Mouse (Mus musculus): Measurements from ENCODE around the gene Urb1. TPM values are rescaled to one million over a fixed set of nuclear protein-coding genes. Genes with fewer than 3 reads are reported as not detected.

The Urb1 gene
- polyA plus RNA-seq, 1 experiment from 2014 or later: 8.1 TPM

DNA sequence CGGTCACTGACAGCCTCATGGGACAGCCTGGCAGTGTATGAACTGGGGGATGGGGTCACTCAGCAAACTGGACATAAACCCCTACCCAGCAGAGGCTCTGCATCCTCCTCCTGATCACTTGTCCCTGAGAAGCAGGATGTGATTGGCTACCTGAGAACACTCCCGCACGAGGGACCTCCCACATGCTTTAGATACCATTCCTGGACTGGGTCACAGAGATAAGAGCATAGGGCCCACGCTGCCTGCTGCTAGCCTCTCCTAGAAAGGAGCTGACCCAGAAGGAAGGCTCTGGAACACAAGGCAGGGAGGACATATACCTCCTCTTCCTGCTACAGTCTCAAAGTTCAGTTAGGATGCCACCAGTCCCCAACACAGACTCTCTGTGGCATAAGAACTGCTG is 49.7 kb downstream of the Urb1 start:
- 0 out of 2 replicates have a peak, but pooled peaks have one; percentile 20 for ATAC-seq (ENCODE audit: low read depth)
- Histone ChIP-seq H3K36me3 (ENCODE audit: control insufficient read depth, insufficient read depth, low read length) (peaks cover 10% of the 10 kb centered on the region; the same call in 1 of the 2 replicates), H3K4me1 (replicated peaks; ENCODE audit: control insufficient read depth, insufficient read depth, low read length) (no peaks in the 10 kb centered on the region), H3K27me3 (ENCODE audit: control insufficient read depth, insufficient read depth, low read depth, low read length) (no peaks in the 10 kb centered on the region), H3K27ac (ENCODE audit: low read length) (no peak overlapping the region), H3K4me2 (ENCODE audit: low read depth, low read length) (no peak overlapping the region), H3K4me3 (ENCODE audit: low read length) (no peak overlapping the region), H3K9me3 (ENCODE audit: control insufficient read depth, low read length) (no peaks in the 10 kb centered on the region), H3K9ac (ENCODE audit: low read length) (no peak overlapping the region)
- 34% methylated on average over 4 of the region's 4 CpGs for WGBS

DNA sequence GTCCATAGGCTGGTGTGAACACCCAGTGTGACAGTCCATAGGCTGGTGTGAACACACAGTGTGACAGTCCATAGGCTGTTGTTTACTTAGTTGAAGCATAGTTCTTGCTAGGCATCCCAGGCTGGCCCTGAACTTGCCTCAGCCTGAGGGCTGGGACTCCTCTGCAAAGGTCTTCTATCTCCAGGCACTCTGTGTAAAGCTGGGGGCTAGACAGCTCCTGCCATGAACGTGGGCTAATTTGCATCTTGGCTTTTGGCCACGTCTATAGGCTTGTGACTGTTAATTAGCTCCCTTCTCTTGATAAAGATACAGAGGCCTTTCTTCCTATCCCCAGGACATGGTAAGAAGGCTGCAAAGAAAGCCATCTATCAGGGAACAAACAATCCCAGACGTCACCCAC is 50.9 kb downstream of the Urb1 start:
- Histone ChIP-seq H3K4me1 (replicated peaks; ENCODE audit: control insufficient read depth, insufficient read depth, low read length) (no peaks in the 10 kb centered on the region), H3K9ac (ENCODE audit: low read length) (no peak overlapping the region), H3K4me2 (ENCODE audit: low read depth, low read length) (no peak overlapping the region), H3K36me3 (ENCODE audit: control insufficient read depth, insufficient read depth, low read length) (peaks cover 13% of the 10 kb centered on the region; the same call in 1 of the 2 replicates), H3K27ac (ENCODE audit: low read length) (no peak overlapping the region), H3K9me3 (ENCODE audit: control insufficient read depth, low read length) (no peaks in the 10 kb centered on the region), H3K4me3 (ENCODE audit: low read length) (no peak overlapping the region), H3K27me3 (ENCODE audit: control insufficient read depth, insufficient read depth, low read depth, low read length) (no peaks in the 10 kb centered on the region)
- no peak for ATAC-seq (ENCODE audit: low read depth)
- 57% methylated on average over 3 of the region's 3 CpGs for WGBS

DNA sequence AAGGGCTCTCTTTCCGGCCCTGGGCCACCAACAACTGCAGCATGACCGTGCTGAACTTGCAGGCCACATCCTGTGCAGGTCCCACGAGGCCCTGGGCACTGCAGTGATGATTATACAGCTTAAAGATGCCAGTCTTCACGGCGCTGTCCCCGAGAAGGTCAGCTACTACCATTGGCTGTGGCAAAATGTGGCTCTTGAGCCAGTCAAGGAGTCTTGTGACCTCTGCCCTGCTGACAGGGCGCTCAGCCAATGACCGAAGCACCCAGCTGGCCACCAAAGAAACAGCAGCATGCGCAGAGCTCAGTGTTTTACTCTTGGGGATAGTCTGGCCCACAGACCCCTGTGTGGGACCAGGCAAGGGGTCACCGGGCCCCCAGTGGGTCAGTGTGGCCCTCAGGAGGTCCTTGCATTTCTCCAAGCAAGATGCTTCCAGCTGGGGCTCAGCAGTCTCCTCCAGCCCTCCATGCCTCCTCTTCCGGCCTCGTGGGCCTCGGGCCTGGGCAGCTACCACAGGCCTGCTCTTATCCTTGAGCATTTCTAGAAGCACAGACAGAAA is 56.7 kb downstream of the Urb1 start:
- H3K36me3 ChIP-seq (ENCODE audit: control insufficient read depth, insufficient read depth, low read length): peaks cover 5% of the 10 kb centered on the region

DNA sequence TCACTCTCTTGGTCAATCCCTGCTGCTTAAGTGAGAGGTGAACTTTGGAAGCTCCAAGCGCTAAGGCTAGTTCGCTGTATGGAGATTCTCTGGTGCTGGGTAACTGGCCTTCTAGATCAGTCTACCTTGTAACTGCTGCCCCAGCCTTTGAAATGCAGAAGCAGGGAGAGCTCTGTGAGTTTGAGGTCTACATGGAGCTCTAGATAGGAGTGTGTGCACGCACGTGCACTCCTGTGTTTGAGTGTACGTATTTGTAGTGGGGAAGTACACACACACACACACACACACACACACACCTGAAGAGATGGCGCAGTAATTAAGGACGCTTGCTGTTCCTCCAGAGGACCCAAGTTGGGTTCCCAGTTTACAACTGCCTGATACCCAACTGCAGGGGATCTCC is 62.0 kb downstream of the Urb1 start:
- no peaks in the 10 kb centered on the region for H3K27me3 ChIP-seq (ENCODE audit: control insufficient read depth, insufficient read depth, low read depth, low read length)
- no peak overlapping the region for H3K4me2 ChIP-seq (ENCODE audit: low read depth, low read length)
- no peaks in the 10 kb centered on the region; the same call in 1 of the 2 replicates for H3K36me3 ChIP-seq (ENCODE audit: control insufficient read depth, insufficient read depth, low read length)
- no peak overlapping the region for H3K9ac ChIP-seq (ENCODE audit: low read length)
- H3K27ac ChIP-seq (ENCODE audit: low read length): no peak overlapping the region
- H3K9me3 ChIP-seq (ENCODE audit: control insufficient read depth, low read length): no peaks in the 10 kb centered on the region
- 88% methylated on average over 7 of the region's 7 CpGs for WGBS
- no peak for ATAC-seq (ENCODE audit: low read depth)
- H3K4me1 ChIP-seq (replicated peaks; ENCODE audit: control insufficient read depth, insufficient read depth, low read length): no peaks in the 10 kb centered on the region
- no peak overlapping the region for H3K4me3 ChIP-seq (ENCODE audit: low read length)

More for the DNA sequence above, 56.7 kb downstream of the Urb1 start:
- H3K9ac ChIP-seq (ENCODE audit: low read length): no peak overlapping the region
- no peak overlapping the region for H3K27ac ChIP-seq (ENCODE audit: low read length)
- ATAC-seq (ENCODE audit: low read depth): no peak
- H3K4me3 ChIP-seq (ENCODE audit: low read length): no peak overlapping the region
- no peaks in the 10 kb centered on the region for H3K27me3 ChIP-seq (ENCODE audit: control insufficient read depth, insufficient read depth, low read depth, low read length)
- no peak overlapping the region for H3K4me2 ChIP-seq (ENCODE audit: low read depth, low read length)
- WGBS: 93% methylated on average over 13 of the region's 13 CpGs
- no peaks in the 10 kb centered on the region for H3K4me1 ChIP-seq (replicated peaks; ENCODE audit: control insufficient read depth, insufficient read depth, low read length)
- no peaks in the 10 kb centered on the region for H3K9me3 ChIP-seq (ENCODE audit: control insufficient read depth, low read length)

DNA sequence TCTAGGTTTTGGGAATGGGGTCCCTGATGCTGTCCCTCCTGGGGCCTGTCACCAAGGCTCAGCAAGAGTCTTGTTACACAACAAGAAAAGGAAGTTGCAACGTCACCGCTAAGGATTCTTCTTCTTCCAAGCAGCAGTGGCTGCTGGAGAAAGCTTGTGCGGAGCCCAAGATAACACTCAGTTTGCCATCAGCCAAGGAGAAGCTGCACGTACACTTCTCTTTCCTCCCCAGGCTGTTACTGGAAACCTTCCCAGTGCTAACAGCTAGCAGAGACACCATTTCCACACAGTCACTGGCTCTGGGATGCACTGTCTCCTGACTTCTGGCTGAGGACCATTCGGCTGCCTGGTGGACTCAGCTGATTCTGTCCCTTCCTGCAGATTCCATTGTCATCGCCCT is 63.1 kb downstream of the Urb1 start:
- WGBS: 69% methylated on average over 6 of the region's 6 CpGs
- H3K27ac ChIP-seq (ENCODE audit: low read length): no peak overlapping the region
- peak; percentile 86 for ATAC-seq (ENCODE audit: low read depth)

DNA sequence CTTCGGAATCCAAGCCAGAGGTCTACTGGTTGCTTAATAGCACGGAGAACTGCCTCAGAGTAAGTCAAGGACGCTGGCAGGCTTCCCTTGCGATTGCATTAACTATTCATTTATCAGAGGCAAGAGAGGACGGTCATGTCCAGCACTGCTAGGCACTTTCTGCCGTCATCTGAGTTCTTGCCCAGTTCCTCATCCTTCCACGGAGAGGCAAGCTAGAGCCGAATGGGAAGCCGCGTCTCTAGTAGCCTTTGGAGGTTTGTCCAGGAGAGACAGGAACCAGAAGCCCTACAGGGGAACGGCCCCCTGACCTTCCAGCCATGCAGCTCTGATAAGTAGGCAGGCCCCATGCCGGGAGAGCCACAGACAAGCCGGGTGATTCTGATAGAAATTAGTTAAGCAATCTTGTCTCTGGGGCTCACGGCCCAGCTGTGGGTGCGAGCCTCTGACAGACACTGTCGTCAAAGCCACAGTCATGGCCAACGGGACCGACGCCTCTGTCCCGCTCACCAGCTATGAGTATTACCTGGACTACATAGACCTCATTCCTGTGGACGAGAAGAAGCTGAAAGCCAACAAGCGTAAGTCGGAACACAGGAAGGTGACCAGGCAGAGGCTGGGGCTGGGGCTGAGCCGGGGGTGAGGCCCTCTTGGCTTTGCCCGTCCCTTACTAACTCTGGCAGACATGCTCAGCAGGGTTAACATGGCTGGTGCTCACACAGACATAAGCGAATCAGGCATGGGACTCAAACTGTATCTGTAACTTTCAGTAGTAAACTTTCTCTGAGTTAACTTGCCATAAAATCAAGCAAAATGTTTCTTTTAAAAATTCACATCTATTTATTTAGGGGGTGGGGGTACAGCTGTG is 71.9 kb downstream of the Urb1 start, which contains the start of gene Mrap:
TSS of gene Mrap (plus strand) at position 116 of the 865 bp plus-strand sequence.
- no peaks in the 10 kb centered on the region for H3K4me1 ChIP-seq (replicated peaks; ENCODE audit: control insufficient read depth, insufficient read depth, low read length)
- ATAC-seq (ENCODE audit: low read depth): peak; percentile 83
- H3K9me3 ChIP-seq (ENCODE audit: control insufficient read depth, low read length): no peaks in the 10 kb centered on the region
- H3K36me3 ChIP-seq (ENCODE audit: control insufficient read depth, insufficient read depth, low read length): no peaks in the 10 kb centered on the region
- H3K4me2 ChIP-seq (ENCODE audit: low read depth, low read length): no peak within 1 kb of the TSS
- no peaks in the 10 kb centered on the region for H3K27me3 ChIP-seq (ENCODE audit: control insufficient read depth, insufficient read depth, low read depth, low read length)
- no peak within 1 kb of the TSS for H3K27ac ChIP-seq (ENCODE audit: low read length)
- WGBS: 63% methylated on average over 26 of the region's 26 CpGs
- no peak within 1 kb of the TSS for H3K4me3 ChIP-seq (ENCODE audit: low read length)
- H3K9ac ChIP-seq (ENCODE audit: low read length): peak within 1 kb of the TSS; percentile 6; the same call in 1 of the 2 replicates

More for the DNA sequence above, 63.1 kb downstream of the Urb1 start:
- H3K36me3 ChIP-seq (ENCODE audit: control insufficient read depth, insufficient read depth, low read length): no peaks in the 10 kb centered on the region
- H3K4me1 ChIP-seq (replicated peaks; ENCODE audit: control insufficient read depth, insufficient read depth, low read length): no peaks in the 10 kb centered on the region
- no peak overlapping the region for H3K4me3 ChIP-seq (ENCODE audit: low read length)
- H3K9ac ChIP-seq (ENCODE audit: low read length): no peak overlapping the region
- H3K27me3 ChIP-seq (ENCODE audit: control insufficient read depth, insufficient read depth, low read depth, low read length): no peaks in the 10 kb centered on the region
- no peaks in the 10 kb centered on the region for H3K9me3 ChIP-seq (ENCODE audit: control insufficient read depth, low read length)
- H3K4me2 ChIP-seq (ENCODE audit: low read depth, low read length): no peak overlapping the region

DNA sequence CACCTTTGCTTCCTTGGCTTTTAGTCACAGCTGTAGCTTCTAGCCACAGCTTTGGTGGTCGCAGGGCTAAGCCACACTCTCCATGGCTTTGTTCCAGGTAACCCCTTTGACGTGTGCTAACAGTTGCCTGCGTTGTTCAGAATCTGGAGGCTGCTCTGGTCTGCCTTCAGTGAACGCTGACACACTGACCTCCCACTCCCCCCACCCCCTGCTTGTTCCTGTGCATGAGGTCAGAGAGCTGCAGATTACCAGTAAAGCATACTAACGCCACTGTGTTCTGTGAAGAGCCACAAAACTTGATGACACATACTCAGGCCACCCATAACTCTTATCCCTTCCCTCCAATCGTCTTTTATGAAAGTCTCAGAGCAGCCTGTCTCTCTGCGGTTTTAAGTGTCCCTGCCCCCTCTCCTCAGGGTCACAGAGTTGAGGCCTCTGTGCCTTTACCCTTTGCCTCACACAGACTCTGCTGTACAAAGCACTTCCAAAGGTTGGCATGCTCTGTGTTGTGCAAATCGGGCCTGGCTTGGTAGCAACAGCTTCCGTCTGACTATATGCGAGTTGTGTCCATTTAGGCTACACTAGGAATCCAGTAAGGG is 73.4 kb downstream of the Urb1 start:
- Histone ChIP-seq H3K4me3 (ENCODE audit: low read length) (no peak overlapping the region), H3K9ac (ENCODE audit: low read length) (no peak overlapping the region), H3K9me3 (ENCODE audit: control insufficient read depth, low read length) (no peaks in the 10 kb centered on the region), H3K36me3 (ENCODE audit: control insufficient read depth, insufficient read depth, low read length) (no peaks in the 10 kb centered on the region), H3K4me2 (ENCODE audit: low read depth, low read length) (no peak overlapping the region), H3K27ac (ENCODE audit: low read length) (no peak overlapping the region), H3K27me3 (ENCODE audit: control insufficient read depth, insufficient read depth, low read depth, low read length) (no peaks in the 10 kb centered on the region), H3K4me1 (replicated peaks; ENCODE audit: control insufficient read depth, insufficient read depth, low read length) (no peaks in the 10 kb centered on the region)
- 45% methylated on average over 10 of the region's 10 CpGs for WGBS
- no peak for ATAC-seq (ENCODE audit: low read depth)

DNA sequence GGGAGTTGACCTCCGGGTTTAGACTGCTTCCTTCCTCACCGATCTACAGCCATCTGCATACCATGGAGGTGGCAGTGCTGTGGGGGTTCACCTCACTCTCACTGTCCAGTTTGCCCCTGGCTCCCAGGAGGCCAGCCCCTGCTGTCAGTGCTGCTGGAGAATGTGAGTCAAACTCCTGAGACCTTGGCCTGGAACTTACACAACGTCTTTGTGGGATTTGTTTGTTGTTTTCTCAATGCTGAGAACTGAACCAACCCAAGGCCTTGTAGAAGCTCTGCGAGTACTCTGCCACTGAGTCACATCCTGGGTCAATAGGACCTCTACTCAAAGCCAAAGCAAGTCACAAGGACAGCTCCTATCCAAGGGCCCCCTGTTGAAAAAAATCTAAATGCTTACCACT is 74.6 kb downstream of the Urb1 start:
- Histone ChIP-seq H3K9ac (ENCODE audit: low read length) (no peak overlapping the region), H3K27me3 (ENCODE audit: control insufficient read depth, insufficient read depth, low read depth, low read length) (no peaks in the 10 kb centered on the region), H3K9me3 (ENCODE audit: control insufficient read depth, low read length) (no peaks in the 10 kb centered on the region), H3K4me3 (ENCODE audit: low read length) (no peak overlapping the region), H3K4me1 (replicated peaks; ENCODE audit: control insufficient read depth, insufficient read depth, low read length) (no peaks in the 10 kb centered on the region), H3K4me2 (ENCODE audit: low read depth, low read length) (no peak overlapping the region), H3K36me3 (ENCODE audit: control insufficient read depth, insufficient read depth, low read length) (no peaks in the 10 kb centered on the region), H3K27ac (ENCODE audit: low read length) (no peak overlapping the region)
- no peak for ATAC-seq (ENCODE audit: low read depth)
- WGBS: 59% methylated on average over 4 of the region's 4 CpGs

Data from lung, embryonic 16.5 days (tissue).